Mouse (Mus musculus) CH12.LX (cell line): Measurements from ENCODE around the gene Gm4869. TPM values are rescaled to one million over a fixed set of nuclear protein-coding genes. Genes with fewer than 3 reads are reported as not detected.

Experiments used
- DNase-seq: peaks from one replicate; pipeline ENCODE4 v3.0.0-alpha.2; 2013; ENCODE audit errors: extremely low read depth
- H3K27ac ChIP-seq: 2 replicates; pipeline ENCODE4 v1.5.1; 2012; ENCODE audit warnings: low read depth, mild to moderate bottlenecking, control low read depth, moderate library complexity; ENCODE audit not compliant: insufficient read depth
- H3K27me3 ChIP-seq: replicated peaks from 2 replicates; pipeline ENCODE3; 2012; ENCODE audit warnings: inconsistent platforms
- H3K36me3 ChIP-seq, 2 experiments: replicated peaks in 1 of 2; 2 replicates each; pipeline versions ENCODE3 to v1.6.1; 2012; ENCODE audit warnings: inconsistent platforms in 1 of 2, low read length in 1 of 2, mild to moderate bottlenecking in 1 of 2, mixed read lengths in 1 of 2, moderate library complexity in 1 of 2; ENCODE audit not compliant: control insufficient read depth in 1 of 2, insufficient read depth in 1 of 2
- H3K4me1 ChIP-seq, 2 experiments: 2 replicates each; pipeline ENCODE4 v1.6.1; 2012; ENCODE audit warnings: inconsistent platforms in 1 of 2, moderate library complexity in 1 of 2; ENCODE audit not compliant: insufficient read depth in 2 of 2, control insufficient read depth in 1 of 2
- H3K4me2 ChIP-seq: 2 replicates; pipeline ENCODE4 v1.6.1; 2012; ENCODE audit warnings: low read depth, mild to moderate bottlenecking, control low read depth; ENCODE audit not compliant: poor library complexity, insufficient read depth, severe bottlenecking
- H3K4me3 ChIP-seq, 3 experiments: fragments of 150-350 bp in 1 of 3; sonication (generic) in 1 of 3; replicated peaks in 1 of 3; 2 replicates each; pipeline versions ENCODE3 to v1.5.1; 2011 to 2012; ENCODE audit warnings: low read depth in 2 of 3, low read length in 2 of 3, mild to moderate bottlenecking in 2 of 3, moderate library complexity in 2 of 3, control low read depth in 1 of 3, improper control_type of control experiment in 1 of 3, inconsistent platforms in 1 of 3, mixed read lengths in 1 of 3; ENCODE audit not compliant: poor library complexity in 1 of 3
- H3K79me2 ChIP-seq: replicated peaks from 2 replicates; pipeline ENCODE4 v1.6.1; 2012; ENCODE audit warnings: mild to moderate bottlenecking, moderate library complexity; ENCODE audit not compliant: control insufficient read depth, poor library complexity, insufficient read depth, severe bottlenecking; ENCODE audit errors: extremely low read depth
- H3K9ac ChIP-seq: 2 replicates; pipeline ENCODE4 v1.6.1; 2012; ENCODE audit warnings: low read depth, mild to moderate bottlenecking, control low read depth, moderate library complexity; ENCODE audit not compliant: insufficient read depth
- H3K9me3 ChIP-seq: replicated peaks from 2 replicates; pipeline ENCODE3; 2012; ENCODE audit warnings: low read length, inconsistent platforms, mixed read lengths
- CHD1 ChIP-seq: IDR thresholded peaks from 2 replicates; pipeline ENCODE4 v1.6.1; 2012; ENCODE audit warnings: low read depth, low read length, improper control_type of control experiment, inconsistent platforms
- CHD2 ChIP-seq: IDR thresholded peaks from 2 replicates; pipeline ENCODE4 v1.6.1; 2011; ENCODE audit warnings: low read length, improper control_type of control experiment
- CTCF ChIP-seq, 2 experiments: IDR thresholded peaks in 1 of 2; conservative IDR thresholded peaks in 1 of 2; 2 replicates each; pipeline ENCODE4 v1.5.1; 2011 to 2012; ENCODE audit warnings: low read depth in 2 of 2, low read length in 2 of 2, improper control_type of control experiment in 1 of 2, inconsistent platforms in 1 of 2, mild to moderate bottlenecking in 1 of 2, moderate library complexity in 1 of 2
- EP300 ChIP-seq: IDR thresholded peaks from 2 replicates; pipeline ENCODE4 v1.6.1; 2011; ENCODE audit warnings: low read length, improper control_type of control experiment
- ETS1 ChIP-seq: conservative IDR thresholded peaks from 2 replicates; pipeline ENCODE4 v1.6.1; 2012; ENCODE audit warnings: low read depth, mild to moderate bottlenecking, inconsistent platforms, low read length, improper control_type of control experiment, moderate library complexity
- GABPA ChIP-seq: IDR thresholded peaks from 2 replicates; pipeline ENCODE4 v1.6.1; 2012; ENCODE audit warnings: low read depth, low read length, improper control_type of control experiment, inconsistent platforms; ENCODE audit not compliant: insufficient replicate concordance
- HCFC1 ChIP-seq: IDR thresholded peaks from 2 replicates; pipeline ENCODE4 v1.6.1; 2012; ENCODE audit warnings: low read depth, mild to moderate bottlenecking, inconsistent platforms, low read length, improper control_type of control experiment
- IRF4 ChIP-seq: IDR thresholded peaks from 2 replicates; pipeline ENCODE4 v1.6.1; 2014; ENCODE audit warnings: low read depth, mild to moderate bottlenecking, inconsistent platforms, low read length, improper control_type of control experiment
- JUN ChIP-seq: IDR thresholded peaks from 2 replicates; pipeline ENCODE4 v1.6.1; 2011; ENCODE audit warnings: low read depth, mild to moderate bottlenecking, low read length, improper control_type of control experiment, moderate library complexity; ENCODE audit not compliant: insufficient read depth
- MAFK ChIP-seq: IDR thresholded peaks from 2 replicates; pipeline ENCODE4 v1.6.1; 2011; ENCODE audit warnings: low read length, improper control_type of control experiment; ENCODE audit not compliant: insufficient replicate concordance
- MAX ChIP-seq: IDR thresholded peaks from 2 replicates; pipeline ENCODE4 v1.6.1; 2011; ENCODE audit warnings: low read length, improper control_type of control experiment
- MAZ ChIP-seq: IDR thresholded peaks from 2 replicates; pipeline ENCODE4 v1.6.1; 2012; ENCODE audit warnings: low read depth, mild to moderate bottlenecking, inconsistent platforms, low read length, improper control_type of control experiment, moderate library complexity
- MEF2A ChIP-seq: IDR thresholded peaks from 2 replicates; pipeline ENCODE4 v1.6.1; 2014; ENCODE audit warnings: low read depth, mild to moderate bottlenecking, inconsistent platforms, low read length, improper control_type of control experiment, borderline replicate concordance
- MXI1 ChIP-seq: IDR thresholded peaks from 2 replicates; pipeline ENCODE4 v1.6.1; 2011; ENCODE audit warnings: mild to moderate bottlenecking, low read depth, low read length, improper control_type of control experiment
- MYC ChIP-seq: IDR thresholded peaks from 2 replicates; pipeline ENCODE4 v1.6.1; 2011; ENCODE audit warnings: low read depth, mild to moderate bottlenecking, improper control_type of control experiment, low read length
- NELFE ChIP-seq: IDR thresholded peaks from 2 replicates; pipeline ENCODE4 v1.6.1; 2011; ENCODE audit warnings: low read depth, low read length, improper control_type of control experiment
- PAX5 ChIP-seq: IDR thresholded peaks from 2 replicates; pipeline ENCODE4 v1.6.1; 2012; ENCODE audit warnings: low read length, inconsistent platforms, mixed read lengths
- POLR2A ChIP-seq: IDR thresholded peaks from 2 replicates; pipeline ENCODE4 v1.6.1; 2011; ENCODE audit warnings: low read depth, mild to moderate bottlenecking, improper control_type of control experiment, low read length
- RAD21 ChIP-seq: IDR thresholded peaks from 2 replicates; pipeline ENCODE4 v1.6.1; 2011; ENCODE audit warnings: low read depth, mild to moderate bottlenecking, low read length, improper control_type of control experiment, moderate library complexity
- RCOR1 ChIP-seq: conservative IDR thresholded peaks from 2 replicates; pipeline ENCODE4 v1.6.1; 2012; ENCODE audit warnings: low read depth, mild to moderate bottlenecking, inconsistent platforms, low read length, improper control_type of control experiment
- SIN3A ChIP-seq: IDR thresholded peaks from 2 replicates; pipeline ENCODE4 v1.6.1; 2012; ENCODE audit warnings: low read length, improper control_type of control experiment, inconsistent platforms
- SMC3 ChIP-seq: IDR thresholded peaks from 2 replicates; pipeline ENCODE4 v1.6.1; 2011; ENCODE audit warnings: low read depth, low read length, improper control_type of control experiment
- TBP ChIP-seq: conservative IDR thresholded peaks from 2 replicates; pipeline ENCODE4 v1.6.1; 2011; ENCODE audit warnings: low read depth, low read length, improper control_type of control experiment
- TCF12 ChIP-seq: IDR thresholded peaks from 2 replicates; pipeline ENCODE4 v1.6.1; 2014; ENCODE audit warnings: low read depth, mild to moderate bottlenecking, inconsistent platforms, low read length, improper control_type of control experiment
- UBTF ChIP-seq: IDR thresholded peaks from 2 replicates; pipeline ENCODE4 v1.6.1; 2012; ENCODE audit warnings: low read depth, mild to moderate bottlenecking, inconsistent platforms, low read length, improper control_type of control experiment, moderate library complexity
- USF1 ChIP-seq: IDR thresholded peaks from 2 replicates; pipeline ENCODE4 v1.6.1; 2014; ENCODE audit warnings: low read depth, mild to moderate bottlenecking, inconsistent platforms, low read length, improper control_type of control experiment
- USF2 ChIP-seq: conservative IDR thresholded peaks from 2 replicates; pipeline ENCODE4 v1.6.1; 2011; ENCODE audit warnings: low read depth, low read length, improper control_type of control experiment
- ZC3H11A ChIP-seq: IDR thresholded peaks from 2 replicates; pipeline ENCODE4 v1.6.1; 2012; ENCODE audit warnings: low read depth, mild to moderate bottlenecking, inconsistent platforms, low read length, improper control_type of control experiment
- ZKSCAN1 ChIP-seq: IDR thresholded peaks from 2 replicates; pipeline ENCODE4 v1.6.1; 2012; ENCODE audit warnings: low read depth, inconsistent platforms, low read length, improper control_type of control experiment, borderline replicate concordance
- ZNF384 ChIP-seq: IDR thresholded peaks from 2 replicates; pipeline ENCODE4 v1.6.1; 2012; ENCODE audit warnings: low read depth, low read length, improper control_type of control experiment, inconsistent platforms
- dilution Hi-C: fragments of 300-500 bp; cut with MboI; formaldehyde crosslinking; loops from 2 replicates; pipeline ENCODE4 v1.14.3; 2020; ENCODE audit warnings: low sequenced_read_pairs; ENCODE audit not compliant: extremely low pct_unique_long_range_greater_than_20kb, extremely low pct_ligation_motif_present
- in situ Hi-C: fragments of 300-500 bp; cut with MboI; formaldehyde crosslinking; loops from 3 replicates; pipeline ENCODE4 v1.14.3; 2019; ENCODE audit warnings: low sequenced_read_pairs, low pct_ligation_motif_present, low pct_unique_long_range_greater_than_20kb, mixed read lengths
- polyA plus RNA-seq: library from polyadenylated mRNA; unstranded; fragments of >175 nt; gene quantifications from 2 replicates; pipeline ENCODE4 v1.2.1, GENCODE M21; 2012; ENCODE audit warnings: low read depth; ENCODE audit not compliant: insufficient read length
- total RNA-seq, 2 experiments: library from RNA; depleted of rRNA; stranded (reverse); fragments of 300-350 nt in 1 of 2; fragments of >200 nt in 1 of 2; gene quantifications; 2 replicates each; pipeline ENCODE4 v1.2.3; 2012 to 2014

Gm4869 gene
- total and polyA plus RNA-seq, 3 experiments: not detected

DNA sequence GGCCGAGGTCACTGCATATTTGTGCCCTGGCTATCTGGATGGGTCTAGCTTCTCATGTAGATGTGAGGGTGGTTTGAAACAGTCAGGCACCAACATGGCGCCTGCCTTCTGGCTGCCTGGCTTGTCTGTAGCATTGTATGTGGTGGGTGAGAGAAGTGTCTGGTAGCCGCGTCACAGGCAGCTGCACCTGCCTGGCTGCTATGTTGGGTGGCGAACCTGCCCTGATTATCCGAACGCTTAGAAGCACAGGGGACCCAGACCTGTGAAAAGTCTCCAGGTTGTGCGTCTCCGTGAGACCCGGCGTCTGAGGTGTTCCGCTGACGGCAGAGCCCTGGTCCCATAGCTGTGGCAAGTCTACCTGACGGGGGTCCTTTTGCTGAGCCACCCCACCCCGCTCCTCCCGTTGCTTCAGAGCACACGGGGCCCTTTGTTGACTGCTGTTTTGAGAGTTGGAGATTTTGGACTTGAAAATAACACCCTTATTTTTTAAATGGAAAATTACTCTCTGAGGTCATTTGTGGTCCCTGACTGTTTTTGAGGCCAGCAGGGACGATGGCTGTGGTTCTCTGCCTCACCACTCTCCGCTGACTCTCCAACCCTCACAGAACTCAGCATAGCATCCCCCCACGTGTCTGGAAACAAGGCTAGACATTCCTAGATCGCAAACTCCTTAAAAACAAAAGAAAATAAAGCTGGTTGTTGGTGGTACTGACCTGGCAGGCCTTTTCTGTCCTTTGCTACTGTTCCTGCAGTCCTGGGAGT, 71.9 kb downstream of the Gm4869 start:
- Histone ChIP-seq H3K4me3 (peak overlapping the region; percentile 35 to 63 (median 55)), H3K4me1 (peaks cover 32 to 85% of the 10 kb centered on the region in 2 experiments), H3K27me3 (no peaks in the 10 kb centered on the region), H3K4me2 (peak overlapping the region; percentile 80), H3K27ac (peak overlapping the region; percentile 99), H3K9me3 (no peaks in the 10 kb centered on the region), H3K36me3 (peaks cover 5 to 32% of the 10 kb centered on the region in 2 experiments), H3K9ac (peak overlapping the region; percentile 71), H3K79me2 (peaks cover 11% of the 10 kb centered on the region)
- dilution Hi-C loops: no loop called here
- peak; percentile 59 for DNase-seq
- TF ChIP-seq MYC (no peak), TBP (no peak), MAFK (0 out of 2 replicates have a peak, but pooled peaks have one; percentile 5), POLR2A (peak; percentile 41; the same call in 1 of the 2 replicates), PAX5 (no peak), MAX (0 out of 2 replicates have a peak, but pooled peaks have one; percentile 32), ZNF384 (no peak), CHD1 (peak; percentile 68; the same call in 1 of the 2 replicates), GABPA (no peak), USF1 (no peak), TCF12 (no peak), ZKSCAN1 (no peak)
- in situ Hi-C loops: no loop called here

DNA sequence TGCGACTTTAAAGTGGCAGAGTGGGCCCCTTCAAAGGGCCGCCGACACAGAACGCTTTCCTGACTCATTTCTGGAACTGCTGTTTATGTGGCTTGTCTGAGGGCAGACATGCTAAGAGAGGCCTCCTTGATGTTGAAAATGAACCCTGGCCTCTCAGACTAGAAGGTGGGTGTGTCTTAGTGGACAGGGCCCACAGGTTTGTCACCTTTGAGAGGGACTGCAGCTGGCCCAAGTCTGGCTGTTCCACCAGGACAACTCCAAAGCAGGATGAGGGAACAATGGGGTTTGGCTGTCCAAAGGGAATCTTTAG, 72.4 kb downstream of the Gm4869 start:
- Histone ChIP-seq H3K27ac (peak overlapping the region; percentile 99), H3K36me3 (peaks cover 5 to 34% of the 10 kb centered on the region in 2 experiments), H3K9ac (no peak overlapping the region; the same call in 1 of the 2 replicates), H3K4me2 (peak overlapping the region; percentile 80; the same call in 1 of the 2 replicates), H3K4me1 (peaks cover 30 to 81% of the 10 kb centered on the region in 2 experiments), H3K79me2 (peaks cover 15% of the 10 kb centered on the region), H3K9me3 (no peaks in the 10 kb centered on the region), H3K4me3 (peak overlapping the region in 2 of 3 experiments; percentile 35 to 55), H3K27me3 (no peaks in the 10 kb centered on the region)
- peak; percentile 91 for DNase-seq
- dilution Hi-C loops: no loop called here
- in situ Hi-C loops: no loop called here
- TF ChIP-seq PAX5: no peak
- TF ChIP-seq RAD21: no peak
- no peak for TF ChIP-seq USF1
- 0 out of 2 replicates have a peak, but pooled peaks have one; percentile 27 for TF ChIP-seq MAZ
- TF ChIP-seq NELFE: no peak
- no peak for TF ChIP-seq CTCF (conservative IDR thresholded peaks at IDR 0.05 in 1 of 2, IDR thresholded peaks at IDR 0.05 in 1 of 2; ENCODE audit: low read depth in 2 of 2, low read length in 2 of 2)
- no peak for TF ChIP-seq HCFC1
- peak; percentile 86 for TF ChIP-seq ETS1
- no peak for TF ChIP-seq GABPA
- peak; percentile 79; the same call in 1 of the 2 replicates for TF ChIP-seq MEF2A
- peak; percentile 90 for TF ChIP-seq JUN
- no peak for TF ChIP-seq ZKSCAN1
- peak; percentile 99 for TF ChIP-seq IRF4
- no peak for TF ChIP-seq UBTF
- TF ChIP-seq CHD2: no peak; the same call in 1 of the 2 replicates
- TF ChIP-seq MXI1: peak; percentile 70
- TF ChIP-seq CHD1: no peak
- TF ChIP-seq SIN3A: peak; percentile 83
- no peak for TF ChIP-seq ZC3H11A
- peak; percentile 83 for TF ChIP-seq EP300
- TF ChIP-seq TCF12: peak; percentile 63
- no peak for TF ChIP-seq USF2
- no peak for TF ChIP-seq SMC3
- TF ChIP-seq ZNF384: no peak
- no peak; the same call in 1 of the 2 replicates for TF ChIP-seq MAX
- TF ChIP-seq POLR2A: no peak
- peak; percentile 77; the same call in 1 of the 2 replicates for TF ChIP-seq RCOR1
